Mouse (Mus musculus): ENCODE results near the gene Chst4.

The Chst4 gene

DNA sequence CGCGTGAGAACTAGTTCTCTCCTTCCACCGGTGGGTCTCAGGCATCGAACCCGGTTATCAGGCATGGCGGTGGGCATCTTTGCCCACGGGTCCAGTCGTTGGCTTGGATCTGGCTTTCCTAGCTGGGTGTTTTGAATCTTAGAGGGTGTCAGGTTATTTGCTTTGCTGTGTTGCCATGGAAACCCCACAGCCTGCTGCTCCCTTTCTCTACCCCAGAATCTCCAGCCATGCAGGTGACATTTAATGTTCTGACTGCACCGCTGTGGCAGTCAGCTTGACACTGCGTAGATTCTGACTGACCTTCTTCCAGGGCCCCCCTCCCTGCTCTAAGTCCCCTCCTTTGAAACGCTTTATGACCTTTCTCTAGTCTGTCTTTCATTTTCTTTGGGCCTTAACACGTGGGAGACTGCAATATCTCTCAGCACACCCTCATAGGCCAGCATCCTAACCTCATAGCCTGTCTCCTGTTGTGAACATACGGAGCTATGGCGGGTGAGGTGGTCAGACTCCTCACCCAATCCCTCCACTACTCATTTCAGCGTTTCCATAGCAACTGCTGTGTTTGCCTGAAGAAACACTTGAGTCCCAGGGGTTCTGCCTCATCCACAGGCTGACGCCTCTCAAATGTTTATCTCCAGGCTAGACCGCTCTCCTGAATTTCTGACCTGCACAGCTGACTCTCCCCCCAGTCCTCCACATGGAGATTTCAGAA lies 33.1 kb downstream of the Chst4 start:
- DNase-seq (ENCODE audit: low spot score in 2 of 2), result peak in 1 of 2 experiments; percentile 14

DNA sequence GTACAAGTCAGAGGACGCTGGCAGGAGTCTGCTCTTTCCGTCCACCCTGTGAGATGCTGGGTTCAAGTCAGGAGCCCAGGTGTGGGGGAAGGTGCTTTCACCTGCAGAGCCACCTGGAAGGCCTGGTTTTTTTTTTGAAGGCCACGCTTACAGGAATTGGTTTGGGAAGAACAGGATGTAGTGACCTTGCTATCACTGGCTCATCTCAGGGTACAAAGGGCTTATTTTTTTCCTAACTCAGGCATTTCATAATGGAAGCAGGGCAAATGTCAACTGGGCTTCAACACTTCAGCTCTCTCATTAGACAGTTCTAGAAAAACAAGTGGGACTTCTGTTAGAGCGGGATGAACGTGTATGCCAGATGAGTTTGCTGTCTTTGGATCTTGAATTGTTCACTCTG lies 35.2 kb downstream of the Chst4 start:
- no peak for DNase-seq (ENCODE audit: low spot score in 2 of 2)

DNA sequence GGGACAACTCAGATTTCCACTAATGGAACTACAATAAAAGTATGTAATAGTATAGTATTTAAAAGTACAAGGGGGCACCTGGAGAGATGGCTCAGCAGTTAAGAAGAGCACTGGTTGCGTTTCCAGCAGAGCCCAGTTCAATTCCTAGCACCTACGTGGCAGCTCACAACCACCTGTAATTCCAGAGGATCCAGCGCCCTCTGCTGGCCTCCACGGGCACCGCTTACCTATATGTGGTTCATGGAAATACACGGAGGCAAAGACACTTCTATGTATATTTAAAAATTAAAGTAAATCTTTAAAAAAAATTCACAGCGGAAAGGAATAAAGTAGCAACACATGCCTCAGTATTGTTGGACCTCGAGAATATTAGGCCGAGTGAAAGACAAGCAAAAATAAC lies 36.6 kb downstream of the Chst4 start:
- DNase-seq (ENCODE audit: low spot score in 2 of 2), result no peak

DNA sequence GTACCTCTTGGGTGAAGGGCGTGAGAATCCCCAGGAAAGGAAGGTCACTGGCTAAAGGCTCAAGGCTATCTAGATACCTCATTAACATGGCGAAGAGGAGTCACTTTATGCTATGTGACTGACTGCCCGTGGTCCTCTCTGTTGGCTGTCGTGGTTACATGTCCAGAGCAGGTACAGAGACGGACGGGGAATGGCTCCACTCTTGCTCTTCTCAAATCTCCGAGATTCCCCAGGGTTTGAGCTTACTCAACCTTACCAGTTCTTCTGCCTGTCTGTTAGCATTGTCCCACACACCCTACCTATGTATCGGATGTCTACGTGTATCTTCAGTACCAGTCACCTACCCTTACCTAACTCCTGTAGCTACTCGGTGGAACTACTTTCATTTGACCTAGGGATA lies 39.6 kb downstream of the Chst4 start:
- no peak for DNase-seq (ENCODE audit: low spot score in 2 of 2)

DNA sequence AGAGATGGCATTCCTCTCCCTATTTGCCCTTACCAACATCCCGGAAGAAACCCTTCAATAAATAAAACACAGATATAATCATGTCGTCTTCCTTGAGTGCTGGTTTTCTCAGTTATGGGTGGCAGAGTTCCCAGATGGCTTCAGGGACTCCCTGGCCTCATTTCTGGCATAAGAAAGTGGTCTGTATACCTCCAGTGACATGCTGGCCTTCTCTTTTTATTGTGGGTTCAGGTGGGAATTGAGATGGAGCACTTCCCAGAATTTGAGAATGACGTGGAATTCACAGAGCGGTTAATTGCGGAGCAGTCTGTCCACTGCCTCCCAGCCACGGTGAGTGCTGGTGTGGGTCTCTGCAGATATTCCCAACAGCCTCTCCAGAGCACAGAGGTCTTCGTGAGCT lies 41.5 kb downstream of the Chst4 start:
- DNase-seq (ENCODE audit: low spot score in 2 of 2), result no peak

DNA sequence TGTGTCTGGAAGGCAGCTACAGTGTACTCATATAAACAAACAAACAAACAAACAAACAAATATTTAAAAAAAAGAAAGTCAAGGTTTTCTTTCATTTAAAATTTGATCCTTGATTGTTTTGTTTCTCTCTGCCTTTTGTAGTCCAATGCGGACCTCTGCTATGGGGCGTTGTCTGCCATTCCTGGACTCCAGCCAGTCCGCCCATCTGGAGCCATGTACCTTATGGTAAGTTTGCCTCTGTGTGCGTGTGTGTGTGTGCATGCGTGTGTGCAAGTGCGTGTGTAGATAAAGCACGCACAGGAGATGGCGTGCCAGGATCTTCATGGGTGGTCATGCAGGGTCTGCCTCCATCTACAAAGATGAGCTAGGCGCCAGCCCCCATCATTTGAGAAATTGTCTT lies 42.2 kb downstream of the Chst4 start:
- DNase-seq (ENCODE audit: low spot score in 2 of 2), result no peak

DNA sequence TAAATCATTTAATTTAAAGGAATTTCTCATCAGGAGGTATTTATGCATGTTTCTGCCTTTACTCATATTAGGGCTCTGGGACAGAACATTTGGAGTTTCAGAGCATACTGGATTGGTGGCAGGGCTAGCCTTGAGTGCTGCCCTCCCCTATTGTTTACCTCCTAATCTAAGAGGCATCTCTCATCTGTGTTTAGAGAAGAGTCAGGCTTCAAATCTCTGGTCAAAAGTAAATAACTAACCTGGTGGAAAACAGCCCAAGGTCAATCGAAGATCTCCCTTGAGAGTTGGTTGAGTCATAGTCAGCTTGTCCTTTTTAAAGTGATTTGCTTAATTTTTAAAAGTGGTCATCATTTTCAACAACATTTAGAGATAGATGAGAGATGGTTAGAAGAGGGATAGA lies 46.6 kb downstream of the Chst4 start:
- DNase-seq (ENCODE audit: low spot score in 2 of 2), result no peak

DNA sequence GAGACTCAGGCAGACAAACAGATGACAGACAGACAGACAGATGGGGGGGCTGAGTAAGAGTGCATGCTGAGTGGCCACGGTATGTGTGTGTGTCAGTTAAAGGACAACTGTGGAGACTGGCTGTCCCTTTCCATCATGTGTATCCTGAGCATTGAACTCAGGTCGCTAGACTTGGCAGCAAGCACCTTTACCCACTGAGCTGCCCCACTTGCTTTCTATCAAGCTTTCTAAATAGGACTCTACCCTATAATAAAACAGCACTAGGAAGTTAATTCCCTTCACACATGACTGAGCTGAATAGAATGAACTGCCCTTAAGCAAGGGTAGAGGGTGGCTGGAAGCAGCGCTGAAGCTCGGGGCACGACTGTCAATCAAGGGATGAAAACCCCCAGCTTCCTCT lies 47.4 kb downstream of the Chst4 start:
- no peak for DNase-seq (ENCODE audit: low spot score in 2 of 2)

DNA sequence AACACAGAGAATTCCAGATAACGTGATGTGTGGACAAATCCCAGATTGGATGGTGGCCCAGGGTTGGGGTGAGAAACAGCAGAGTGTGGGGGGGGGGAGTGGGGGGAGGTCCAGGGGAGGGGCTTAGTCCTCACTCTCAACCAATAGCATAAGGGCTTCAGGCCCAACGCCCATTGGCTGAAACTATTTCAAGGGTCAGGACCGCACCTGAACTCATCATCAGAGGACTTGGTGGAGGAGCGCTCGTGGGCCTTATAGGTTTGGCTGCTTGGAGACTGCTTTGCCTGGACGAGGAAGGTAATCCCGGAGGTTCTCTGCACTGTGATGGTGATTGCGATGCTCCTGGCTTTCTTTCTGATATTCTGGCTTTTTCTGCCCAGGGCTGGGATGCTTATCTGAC lies 49.3 kb downstream of the Chst4 start, which contains the start of gene Tat:
TSS of gene Tat (plus strand) at position 214 of the 400 bp plus-strand sequence.
- no peak for DNase-seq (ENCODE audit: low spot score in 2 of 2)

DNA sequence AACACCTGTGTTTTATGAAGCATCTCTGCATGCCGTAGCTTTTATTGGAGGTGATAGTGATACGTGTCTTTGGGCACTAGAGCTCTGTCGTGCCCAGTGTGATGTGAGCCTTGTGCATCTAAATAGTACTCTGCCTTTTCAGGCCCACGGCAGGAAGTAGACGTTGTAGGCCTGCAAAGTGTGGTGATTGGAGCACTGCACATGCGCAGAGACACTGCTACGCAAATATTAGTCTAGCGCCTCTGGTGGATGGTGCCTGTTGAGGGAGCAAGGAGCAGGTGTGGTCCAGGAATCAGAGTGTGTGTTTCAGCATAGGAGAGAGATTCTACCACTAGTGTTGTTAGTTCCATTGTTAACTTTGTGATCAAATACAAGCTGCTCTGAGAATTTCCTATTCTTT lies 50.4 kb downstream of the Chst4 start:
- DNase-seq (ENCODE audit: low spot score in 2 of 2), result no peak

DNA sequence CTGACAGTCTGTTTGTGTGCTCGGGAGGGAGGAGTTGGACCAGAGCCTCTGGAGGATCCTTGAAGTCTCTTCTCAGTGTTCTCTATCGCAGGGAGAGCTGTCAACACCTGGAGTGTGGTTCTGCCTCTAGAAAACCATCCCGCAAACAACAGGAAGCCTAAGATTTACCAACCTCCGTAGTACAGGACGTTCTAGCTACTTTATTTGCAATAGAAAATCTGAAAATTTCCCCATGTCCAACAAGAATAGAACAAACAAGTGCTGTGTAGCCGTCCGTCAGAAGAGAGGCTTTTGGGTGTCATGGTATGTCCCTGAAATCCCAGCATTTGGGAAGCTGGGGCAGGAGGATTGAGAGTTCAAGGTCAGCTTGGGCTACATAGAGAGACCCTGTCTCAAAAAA lies 51.8 kb downstream of the Chst4 start:
- no peak for DNase-seq (ENCODE audit: low spot score in 2 of 2)

DNA sequence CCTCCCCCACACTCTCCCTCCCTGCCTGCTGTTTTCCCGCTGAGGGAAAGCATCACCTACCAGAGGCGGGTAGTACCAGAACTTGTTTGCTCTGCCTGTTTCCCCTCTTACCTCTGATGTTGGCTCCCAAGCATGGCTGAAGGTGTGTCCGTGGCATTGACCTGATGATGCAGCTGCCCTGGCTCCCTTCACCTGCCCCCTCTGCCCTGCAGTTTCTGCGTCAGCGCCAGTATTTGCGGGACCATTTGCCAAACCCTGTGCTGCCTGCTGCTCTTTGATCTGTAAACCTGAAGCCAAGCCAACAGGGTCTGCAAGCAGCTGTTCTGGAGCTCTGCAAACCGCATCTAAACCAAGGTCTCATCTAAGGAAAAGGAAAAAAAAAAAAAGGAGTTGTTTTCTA lies 53.2 kb downstream of the Chst4 start:
- DNase-seq (ENCODE audit: low spot score in 2 of 2), result no peak

DNA sequence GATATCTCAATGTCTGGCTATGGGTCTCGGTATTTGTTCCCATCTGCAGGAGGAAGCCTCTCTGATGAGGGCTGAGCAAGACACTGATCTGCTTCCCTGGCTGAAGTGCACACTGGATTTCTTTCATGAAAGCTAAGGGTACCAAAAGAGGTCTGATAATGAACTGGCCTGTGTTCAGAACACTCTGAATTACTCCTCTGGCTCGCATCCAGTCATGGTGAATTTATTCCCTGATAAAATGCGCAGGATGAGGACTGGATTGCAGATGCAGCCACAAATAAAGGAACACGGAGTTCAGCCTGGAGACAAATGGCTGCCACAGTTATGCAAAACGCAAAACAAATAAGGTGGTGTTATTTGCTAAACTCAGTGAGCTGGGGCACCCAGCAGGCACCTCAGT lies 55.6 kb downstream of the Chst4 start:
- DNase-seq (ENCODE audit: low spot score in 2 of 2), result peak in 1 of 2 experiments; percentile 23

DNA sequence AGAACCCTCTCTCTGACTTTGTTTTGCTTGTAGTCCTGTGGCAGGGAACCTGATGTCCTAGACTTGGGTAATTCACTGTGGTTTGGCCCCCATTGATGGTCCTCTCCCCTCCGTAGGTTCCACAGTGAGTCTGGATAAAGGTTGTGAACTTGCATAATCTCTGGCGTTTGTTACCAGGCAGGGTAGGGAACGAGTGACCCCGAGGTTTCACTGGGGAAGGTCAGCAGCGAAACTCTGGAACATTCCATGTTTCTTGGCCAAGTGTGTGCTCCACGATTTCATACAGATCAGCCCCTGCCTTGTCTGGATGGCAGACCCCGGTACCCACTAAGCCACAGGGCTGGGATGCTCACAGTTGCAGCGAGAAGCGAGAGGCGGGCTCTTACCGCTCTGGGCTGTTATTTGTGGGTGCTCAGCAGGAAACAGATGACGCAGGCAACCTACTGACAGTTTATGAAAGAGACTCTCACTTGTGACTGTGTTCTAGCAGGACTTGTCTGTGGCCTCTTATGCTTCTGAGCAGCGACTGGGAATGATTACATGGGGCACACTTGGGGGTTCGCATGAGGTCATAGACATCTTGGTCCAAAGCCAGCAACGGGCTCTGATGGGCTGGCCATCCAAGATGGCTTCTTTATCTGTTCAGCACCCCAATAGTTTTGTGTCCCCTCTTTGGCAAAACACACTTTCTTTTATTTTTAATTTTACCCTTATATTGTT lies 57.0 kb downstream of the Chst4 start:
- no peak for DNase-seq (ENCODE audit: low spot score in 2 of 2)

DNA sequence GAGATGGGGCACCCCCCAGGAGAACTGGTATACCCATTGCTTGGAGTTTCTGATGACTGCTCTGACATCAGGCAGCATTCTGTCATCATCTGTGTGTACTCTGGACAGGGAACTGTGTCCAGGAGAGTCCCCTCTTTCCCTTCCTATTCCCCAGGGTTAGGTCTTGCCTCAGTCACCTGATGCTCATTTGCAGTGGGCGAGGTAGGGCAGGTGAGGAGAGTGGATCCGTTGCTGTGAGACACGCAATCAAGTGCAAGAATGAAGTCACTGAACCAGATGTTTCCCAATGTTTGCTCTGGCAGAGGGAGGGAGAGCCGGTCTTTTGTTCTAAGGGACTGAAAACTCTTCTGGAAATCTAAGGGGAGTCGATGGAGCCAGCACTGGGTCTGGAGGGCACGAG lies 60.2 kb downstream of the Chst4 start:
- DNase-seq (ENCODE audit: low spot score in 2 of 2), result no peak

Data from frontal cortex, postnatal 10 days (tissue).